Mouse (Mus musculus) ovary, postnatal 10 days (tissue): ENCODE data around the gene Spdl1.
"Not testable (repeated sequence)": the region's sequence is repeated elsewhere in the genome, so short reads cannot be mapped to it uniquely, and the experiment has no call there.

Source experiments
- DNase-seq: peaks from one replicate; pipeline ENCODE4 v3.0.0; 2022; ENCODE audit warnings: low spot score

Gene Spdl1

DNA sequence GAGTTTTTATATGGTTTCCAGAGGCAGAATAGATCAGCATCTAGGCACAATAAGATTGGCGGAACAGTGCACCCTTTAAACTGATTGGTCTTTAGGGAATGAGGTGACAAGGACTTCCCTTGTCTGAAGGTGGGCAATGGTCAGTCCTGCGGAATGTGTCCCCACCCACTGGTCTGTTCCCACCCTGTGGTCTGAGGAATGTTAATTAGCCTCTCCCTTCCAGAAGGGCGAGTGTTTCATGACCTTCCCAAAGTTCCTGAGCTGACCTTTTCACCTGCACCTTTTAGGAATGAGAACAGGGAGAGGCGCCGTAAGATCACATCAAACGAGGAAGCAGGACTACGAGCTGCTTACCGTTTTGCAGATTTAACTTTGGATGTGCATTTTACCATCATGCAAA, 35.4 kb downstream of the Spdl1 start:
- not testable (repeated sequence) for DNase-seq

- DNase-seq, result no peak
Measured at GRCm38 (mm10) chr11:34796097-34796496, 37.3 kb downstream of the Spdl1 start.

- DNase-seq, result no peak
Measured at GRCm38 (mm10) chr11:34791872-34792271, 41.6 kb downstream of the Spdl1 start.

DNA sequence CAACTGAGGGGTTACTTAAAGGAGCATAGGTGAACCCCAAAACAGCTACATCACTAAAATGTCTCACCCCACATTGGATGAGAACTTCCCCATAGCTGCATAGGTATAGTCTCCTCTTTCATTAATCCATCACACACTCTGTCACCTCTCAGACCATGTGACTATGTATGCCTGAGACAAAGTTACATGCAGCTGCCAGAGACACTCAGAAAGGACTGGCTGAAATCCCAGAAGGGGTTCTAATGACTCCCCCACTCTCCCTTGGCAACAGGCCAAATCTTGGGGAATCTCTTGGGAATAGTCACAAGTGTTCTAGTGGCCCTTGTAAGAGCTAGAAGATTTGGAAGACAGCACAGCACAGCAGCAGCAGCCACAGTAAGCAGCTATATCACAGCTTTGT, 48.6 kb downstream of the Spdl1 start:
- no peak for DNase-seq

- no peak for DNase-seq
Measured at GRCm38 (mm10) chr11:34783587-34784043, 49.8 kb downstream of the Spdl1 start, which contains the start of gene Dock2. Dock2 (minus strand) TSS chr11:34783892.

- DNase-seq, result no peak
Measured at GRCm38 (mm10) chr11:34782516-34783430, 50.7 kb downstream of the Spdl1 start.

GRCm38 (mm10) chr11:34780786-34781185, 52.7 kb downstream of the Spdl1 start:
- no peak for DNase-seq

DNA sequence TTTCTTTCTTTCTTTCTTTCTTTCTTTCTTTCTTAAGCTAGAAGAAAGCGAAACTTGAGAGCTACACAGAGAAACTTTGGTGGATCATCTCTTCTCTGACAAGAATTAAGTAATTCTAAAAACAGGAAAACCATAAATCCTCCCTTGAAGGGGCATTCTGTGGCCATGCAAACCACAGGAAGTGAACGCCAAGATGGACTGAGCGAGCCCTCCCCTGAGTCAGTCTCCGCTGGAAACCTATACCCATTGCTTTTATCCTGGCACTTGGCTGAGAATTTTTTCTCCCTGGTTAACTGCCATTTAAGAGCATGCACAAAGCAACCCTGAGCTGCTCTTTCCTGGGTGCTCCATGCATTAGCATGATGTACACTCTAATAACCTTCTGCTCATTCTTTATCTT, 53.5 kb downstream of the Spdl1 start:
- DNase-seq, result no peak

GRCm38 (mm10) chr11:34778351-34778750, 55.1 kb downstream of the Spdl1 start:
- no peak for DNase-seq

DNA sequence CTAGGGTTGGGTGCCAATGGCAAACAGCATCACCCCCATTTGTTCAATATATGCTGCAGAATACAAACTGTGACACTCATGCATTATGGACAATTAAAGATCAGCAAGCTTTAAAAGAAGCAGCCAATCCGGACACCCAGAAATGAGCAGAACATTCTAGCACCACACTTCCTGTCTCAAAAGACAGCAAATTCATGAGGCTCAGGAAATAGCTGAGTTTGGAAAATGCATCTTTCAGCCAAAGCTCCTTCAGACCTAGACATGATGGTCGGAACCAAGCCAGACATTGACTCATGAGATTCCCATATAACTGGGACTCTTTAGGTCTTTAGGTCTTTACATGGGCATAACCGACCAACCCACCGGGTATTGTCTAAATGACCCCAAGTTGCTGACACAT, 55.9 kb downstream of the Spdl1 start:
- DNase-seq, result no peak

DNA sequence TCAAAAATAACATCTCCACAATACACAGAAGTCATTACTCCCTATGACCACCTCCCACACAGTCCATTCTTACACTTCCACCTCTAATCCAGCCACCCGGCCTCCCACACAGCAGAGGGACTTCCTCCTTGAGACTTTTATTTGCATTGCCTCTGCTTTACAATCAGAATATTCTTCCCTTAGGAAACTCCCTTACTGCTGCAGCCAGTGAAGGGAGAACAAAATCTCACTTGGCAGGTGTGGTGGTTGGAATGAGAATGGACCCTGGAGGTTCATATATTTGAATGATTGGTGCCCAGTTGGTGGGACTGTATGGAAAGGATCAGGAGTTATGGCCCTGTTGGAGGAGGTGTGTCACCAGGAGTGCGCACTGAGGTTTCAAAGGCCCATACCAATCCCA, 57.4 kb downstream of the Spdl1 start:
- no peak for DNase-seq

GRCm38 (mm10) chr11:34774636-34775035, 58.8 kb downstream of the Spdl1 start:
- DNase-seq, result no peak

DNA sequence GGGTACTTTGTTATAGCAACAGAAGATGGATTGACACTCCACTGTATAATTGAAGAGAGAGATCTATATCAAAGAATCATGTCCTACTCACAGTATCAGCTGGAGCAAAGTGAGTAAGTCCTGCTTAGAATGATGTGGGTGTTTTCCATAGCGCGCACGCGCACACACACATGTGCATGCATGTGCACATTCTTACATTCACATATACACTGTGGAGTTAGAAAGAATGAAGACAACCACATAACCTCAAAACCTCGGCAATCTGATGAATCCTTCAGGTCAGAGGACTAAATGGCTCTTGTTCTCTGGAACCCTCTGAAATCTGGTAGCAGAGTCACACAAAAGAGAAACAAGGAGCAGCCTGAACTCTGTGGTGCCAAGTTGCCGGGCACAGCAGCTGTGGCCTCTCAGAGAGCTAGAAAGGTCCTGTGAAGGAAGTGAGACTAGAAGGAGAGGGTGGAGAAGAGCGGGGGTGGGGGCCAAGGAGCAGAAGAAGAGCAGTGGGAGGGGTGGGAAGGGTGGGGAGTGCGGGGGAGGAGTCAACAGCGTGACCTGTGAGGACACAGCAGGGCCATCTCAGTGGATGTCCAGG, 60.0 kb downstream of the Spdl1 start:
- DNase-seq, result no peak

DNA sequence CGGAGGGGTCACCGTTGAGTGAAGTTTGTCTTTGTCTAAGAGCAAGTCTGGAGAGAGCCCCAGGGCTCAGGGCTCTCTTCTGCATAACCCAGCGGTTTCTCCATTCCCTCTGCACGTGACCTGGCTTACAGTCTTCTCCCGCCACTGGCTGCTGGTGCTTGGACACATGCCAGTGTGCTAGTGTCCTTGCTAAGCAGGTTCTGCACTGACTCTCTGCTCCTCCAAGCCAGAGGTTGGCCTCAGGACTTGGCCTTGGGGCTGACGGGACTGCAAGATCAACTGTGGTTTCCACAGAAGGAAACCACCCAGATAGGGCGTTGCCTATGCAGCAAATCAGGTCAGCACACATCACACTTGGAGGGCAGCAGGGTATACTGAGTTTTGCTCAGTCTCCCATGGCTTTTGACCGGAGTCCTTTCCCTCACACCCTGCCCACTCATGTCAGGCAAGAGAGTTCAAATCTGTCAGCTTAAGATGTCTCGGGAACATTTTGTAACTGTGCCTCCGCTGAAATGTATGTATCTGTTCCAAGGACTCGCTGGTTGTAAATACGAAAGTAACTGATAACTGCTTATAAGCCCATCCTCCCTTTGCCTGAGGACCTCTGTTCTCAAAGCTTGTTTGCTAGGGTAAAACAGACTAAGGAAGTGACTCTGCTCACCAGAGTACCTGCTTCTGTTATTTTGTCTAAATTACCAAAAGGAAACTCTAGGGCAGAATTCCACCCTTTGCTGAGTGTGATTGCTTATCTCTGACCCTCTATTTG, 62.0 kb downstream of the Spdl1 start:
- DNase-seq, result no peak

DNA sequence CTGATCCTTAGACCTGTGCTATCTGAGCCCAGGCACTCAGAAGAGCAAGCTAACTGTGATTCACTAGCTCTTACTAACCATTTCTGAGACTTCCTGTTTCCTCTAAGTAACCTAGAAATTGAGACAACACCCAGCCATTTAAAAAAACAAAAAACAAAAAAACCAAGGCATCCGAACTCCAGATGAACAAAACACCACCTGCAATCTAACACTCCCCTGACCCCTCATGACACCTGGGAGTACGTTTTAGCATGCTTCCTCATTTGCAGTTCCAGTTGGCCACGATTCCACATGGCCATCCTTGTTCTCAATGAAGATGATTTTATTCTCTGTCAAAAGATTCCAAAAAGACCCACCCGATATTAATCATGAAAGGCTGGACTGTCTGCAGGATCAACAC, 62.8 kb downstream of the Spdl1 start:
- no peak for DNase-seq

- DNase-seq, result no peak
Measured at GRCm38 (mm10) chr11:34769946-34770345, 63.5 kb downstream of the Spdl1 start.

DNA sequence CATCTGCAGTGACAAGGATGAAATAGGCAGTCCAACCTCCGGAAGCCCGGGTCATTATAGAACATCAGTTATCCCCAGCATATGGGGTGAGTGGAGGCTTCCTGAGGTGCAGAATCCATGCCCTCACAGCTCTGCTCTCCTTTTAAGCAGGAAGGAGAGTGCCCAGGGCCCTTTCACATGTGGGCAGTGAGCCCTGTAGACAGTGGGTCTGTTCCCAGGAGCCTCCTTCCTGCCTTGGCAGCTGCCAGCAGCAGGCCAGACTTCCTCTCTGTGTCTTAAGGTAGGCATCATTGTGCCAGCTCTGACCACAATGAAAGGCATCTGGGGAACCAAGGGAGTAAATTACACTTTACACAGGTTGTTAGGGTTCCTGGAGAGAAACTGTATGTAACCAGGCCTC, 64.0 kb downstream of the Spdl1 start:
- no peak for DNase-seq

DNA sequence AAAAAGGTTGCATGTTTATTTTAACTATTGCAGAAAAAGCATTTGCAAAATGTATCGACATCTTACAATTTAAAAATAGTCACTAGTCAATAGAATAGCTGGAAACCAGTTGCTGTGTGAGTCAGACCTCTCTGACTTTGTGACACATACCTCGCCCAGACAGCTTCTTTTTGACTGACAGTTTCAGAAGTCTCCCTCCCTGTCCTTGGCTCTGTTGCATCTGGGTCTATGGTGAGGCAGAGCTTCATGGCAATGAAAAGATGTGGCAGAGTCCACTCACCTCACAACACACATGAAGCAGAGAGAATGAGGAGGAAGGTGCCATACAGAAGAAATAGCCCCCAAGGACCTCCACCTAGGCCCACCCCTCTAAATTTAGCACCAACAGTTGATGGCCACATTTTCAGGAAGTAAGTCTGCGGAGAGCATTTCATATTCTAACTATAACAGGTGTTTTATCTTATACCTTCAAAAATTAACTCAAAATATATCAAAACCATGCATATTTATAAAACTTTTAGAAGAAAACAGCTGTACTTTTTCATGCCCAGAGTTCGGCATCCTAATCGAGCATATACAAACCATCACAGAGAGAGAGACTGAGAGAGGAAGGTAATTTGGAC, 69.6 kb downstream of the Spdl1 start:
- no peak for DNase-seq

DNA sequence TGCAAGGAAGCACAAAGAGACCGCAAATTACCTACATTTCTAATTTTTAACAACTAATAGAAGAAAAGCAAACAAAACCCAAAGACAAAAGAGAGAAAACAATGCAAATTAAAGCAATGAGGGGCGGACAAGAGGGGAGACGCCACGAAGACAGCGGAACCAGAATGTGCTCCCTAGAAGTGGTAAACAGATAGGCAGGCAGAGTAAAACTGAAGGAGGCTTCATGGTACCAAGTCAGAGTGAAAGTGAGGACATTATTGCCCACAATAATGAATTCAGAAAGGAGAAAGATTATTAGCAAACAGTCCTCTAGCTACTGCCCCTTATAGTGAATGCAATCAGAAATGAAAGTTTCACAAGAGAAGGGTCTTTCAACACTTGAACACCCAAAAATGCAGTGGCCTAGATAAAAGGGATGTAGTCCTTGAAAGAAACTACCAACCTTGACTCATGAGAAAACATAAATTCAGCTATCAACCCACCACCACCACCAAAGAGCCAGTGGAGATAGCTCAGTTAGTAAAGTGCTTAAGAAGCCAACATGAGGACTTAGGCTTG, 70.8 kb downstream of the Spdl1 start:
- DNase-seq, result no peak

DNA sequence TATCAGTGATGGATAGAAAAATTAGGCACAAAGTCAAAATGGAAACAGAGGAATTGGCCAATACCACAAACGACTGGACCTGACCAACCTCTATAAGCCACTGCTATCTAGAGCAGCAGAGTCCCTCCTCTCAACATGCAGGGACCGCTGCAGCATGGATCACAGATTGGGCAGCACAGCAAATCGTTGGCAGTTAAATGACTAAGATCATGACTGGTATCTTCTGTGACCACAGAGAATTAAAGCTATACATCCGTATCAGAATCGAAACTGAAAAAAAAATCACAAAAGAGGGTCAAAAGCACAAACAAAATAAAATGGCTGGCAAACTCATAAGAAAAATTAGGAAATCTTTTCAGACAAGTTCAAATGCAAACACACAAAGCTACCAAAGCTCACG, 71.3 kb downstream of the Spdl1 start:
- no peak for DNase-seq

- no peak for DNase-seq
Measured at GRCm38 (mm10) chr11:34759582-34759981, 73.9 kb downstream of the Spdl1 start.
